Mouse (Mus musculus): ENCODE measurements at regions not wholly inside any gene's neighbourhood (a gene's known extent, or its start where the extent isn't known, plus 50 kb on each side); places are given as distances from the start of the nearest gene placed in this dataset.

DNA sequence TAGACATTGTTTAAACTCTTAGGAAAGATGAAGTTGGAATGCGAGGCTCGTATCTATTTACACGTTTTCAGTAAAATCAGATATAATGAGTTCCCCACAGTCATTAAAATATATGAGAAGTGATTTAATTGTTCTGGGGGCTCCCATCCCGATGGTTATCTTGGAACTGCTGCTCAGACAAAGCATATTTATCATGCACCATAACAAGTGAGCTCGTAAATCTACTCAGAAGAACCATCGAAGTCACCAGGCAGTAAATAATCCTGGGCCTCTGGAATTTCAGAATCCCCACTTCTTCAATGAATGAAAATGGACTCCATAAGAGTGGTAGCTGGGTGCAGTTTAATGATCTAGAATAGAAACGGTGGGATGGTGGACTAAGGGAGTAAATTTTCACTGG, 725.7 kb downstream of the Fat4 start:
- TF ChIP-seq CTCF (IDR thresholded peaks at IDR 0.05; ENCODE audit: extremely low read depth, insufficient read depth, low read length), result no peak
- TF ChIP-seq POLR2A (IDR thresholded peaks at IDR 0.05; ENCODE audit: extremely low read depth, insufficient read depth, low read length), result no peak

Measured in cortical plate, adult 2 months (tissue).